Mouse (Mus musculus): ENCODE data around the gene Mrpl24. TPM values are rescaled to one million over a fixed set of nuclear protein-coding genes. Genes with fewer than 3 reads are reported as not detected.

Gene Mrpl24
- polyA plus RNA-seq, 1 experiment from 2014 or later: 51.0 TPM

DNA sequence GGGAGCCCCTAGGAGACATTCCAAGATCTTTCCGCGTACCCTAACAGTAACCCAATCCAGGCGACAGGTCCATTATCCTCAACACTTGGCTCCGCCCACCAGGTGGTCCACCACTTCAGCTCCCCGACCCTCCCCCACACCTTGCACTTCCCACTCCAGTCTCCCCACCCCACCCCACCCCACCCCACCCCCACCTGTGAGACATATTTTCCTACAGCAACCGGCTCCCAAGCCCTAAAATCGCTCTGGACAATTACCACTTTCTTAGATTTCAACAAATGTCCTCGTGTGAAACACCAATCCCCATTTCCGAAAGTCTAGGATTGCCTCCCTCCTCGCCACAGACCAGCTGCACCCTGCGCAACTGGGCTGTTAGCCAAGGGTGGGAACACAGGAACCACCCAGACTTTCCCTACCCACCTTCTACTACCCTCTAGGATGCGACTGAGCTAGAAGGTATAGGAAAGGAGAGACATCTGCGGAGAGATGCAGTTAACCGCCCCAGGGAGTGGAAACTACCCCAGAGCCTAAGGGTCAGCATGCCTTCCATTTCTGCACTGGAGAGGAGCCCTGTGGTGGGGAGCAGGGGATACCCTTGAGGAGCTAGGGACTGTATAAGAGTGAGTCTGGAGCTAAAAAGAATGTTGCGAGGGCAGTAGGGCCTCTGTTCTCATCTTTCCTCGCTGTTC, 30.1 kb downstream of the Mrpl24 start:
- Histone ChIP-seq H3K9me3 (replicated peaks) (no peaks in the 10 kb centered on the region), H3K9ac (replicated peaks) (no peak overlapping the region), H3K27ac (replicated peaks) (no peak overlapping the region), H3K4me1 (peaks cover 79% of the 10 kb centered on the region), H3K4me3 (replicated peaks) (peak overlapping the region; percentile 35; the same call in 1 of the 2 replicates), H3K36me3 (no peaks in the 10 kb centered on the region), H3K27me3 (replicated peaks) (no peaks in the 10 kb centered on the region), H3K4me2 (peak overlapping the region; percentile 82)
- WGBS: 13% methylated on average over 16 of the region's 16 CpGs
- ATAC-seq (ENCODE audit: low FRiP score): no peak

GRCm38 (mm10) chr3:87949955-87950515, 30.7 kb downstream of the Mrpl24 start:
- Histone ChIP-seq H3K9me3 (replicated peaks) (no peaks in the 10 kb centered on the region), H3K4me1 (peaks cover 73% of the 10 kb centered on the region), H3K9ac (replicated peaks) (no peak overlapping the region), H3K27me3 (replicated peaks) (no peaks in the 10 kb centered on the region), H3K36me3 (no peaks in the 10 kb centered on the region), H3K4me2 (peak overlapping the region; percentile 82), H3K27ac (replicated peaks) (no peak overlapping the region), H3K4me3 (replicated peaks) (peak overlapping the region; percentile 10; the same call in 1 of the 2 replicates)
- WGBS: 13% methylated on average over 13 of the region's 13 CpGs
- no peak for ATAC-seq (ENCODE audit: low FRiP score)

DNA sequence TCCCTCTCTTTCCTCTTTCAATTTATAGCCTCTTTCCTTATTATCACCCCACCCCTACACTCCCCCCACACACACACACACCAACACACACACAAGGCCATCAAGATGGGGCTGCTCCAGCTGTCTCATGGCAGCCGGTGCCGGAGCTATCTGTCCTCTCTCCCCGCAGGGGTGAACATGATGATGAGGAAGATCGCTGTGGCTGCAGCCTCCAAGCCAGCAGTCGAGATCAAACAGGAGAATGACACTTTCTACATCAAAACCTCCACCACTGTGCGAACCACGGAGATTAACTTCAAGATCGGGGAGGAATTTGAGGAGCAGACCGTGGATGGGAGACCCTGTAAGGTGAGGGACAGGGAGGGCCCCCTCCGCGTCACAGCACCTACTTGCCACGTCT, 32.6 kb downstream of the Mrpl24 start:
- no peak for ATAC-seq (ENCODE audit: low FRiP score)
- Histone ChIP-seq H3K9ac (replicated peaks) (no peak overlapping the region; the same call in 1 of the 2 replicates), H3K4me2 (peak overlapping the region; percentile 45), H3K4me3 (replicated peaks) (peak overlapping the region; percentile 10; the same call in 1 of the 2 replicates), H3K9me3 (replicated peaks) (no peaks in the 10 kb centered on the region), H3K4me1 (peaks cover 54% of the 10 kb centered on the region), H3K36me3 (no peaks in the 10 kb centered on the region), H3K27me3 (replicated peaks) (no peaks in the 10 kb centered on the region), H3K27ac (replicated peaks) (no peak overlapping the region)
- WGBS: 18% methylated on average over 12 of the region's 12 CpGs

- H3K27me3 ChIP-seq (replicated peaks): no peaks in the 10 kb centered on the region
- peak overlapping the region; percentile 45 for H3K4me2 ChIP-seq
- no peak overlapping the region; the same call in 1 of the 2 replicates for H3K9ac ChIP-seq (replicated peaks)
- H3K4me1 ChIP-seq: peaks cover 49% of the 10 kb centered on the region
- WGBS: 5% methylated on average over 5 of the region's 5 CpGs
- ATAC-seq (ENCODE audit: low FRiP score): peak; percentile 51; the same call in 1 of the 2 replicates
- no peak overlapping the region for H3K27ac ChIP-seq (replicated peaks)
- H3K4me3 ChIP-seq (replicated peaks): peak overlapping the region; percentile 10; the same call in 1 of the 2 replicates
- H3K36me3 ChIP-seq: no peaks in the 10 kb centered on the region
- H3K9me3 ChIP-seq (replicated peaks): no peaks in the 10 kb centered on the region
Measured at GRCm38 (mm10) chr3:87952440-87952839, 33.1 kb downstream of the Mrpl24 start.

DNA sequence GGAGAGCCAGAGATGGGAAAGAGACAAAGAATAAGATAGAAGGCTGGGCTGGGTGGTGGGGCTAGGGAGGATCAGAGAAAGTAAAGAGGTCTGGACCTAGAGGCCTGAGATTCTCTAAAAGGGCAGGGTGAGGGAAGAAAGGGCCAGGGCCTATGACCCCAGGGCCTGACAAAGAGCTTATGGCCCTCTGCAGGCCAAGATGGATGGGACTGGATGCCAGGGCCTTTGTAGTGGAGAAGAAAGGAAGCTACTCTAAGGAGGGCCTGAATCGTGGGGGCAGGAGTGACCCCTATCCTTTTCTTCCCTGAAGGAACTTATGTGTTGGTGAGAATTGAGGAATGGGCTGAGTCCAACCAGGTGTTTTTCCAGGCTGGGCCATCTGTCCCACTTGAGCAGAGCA, 38.8 kb downstream of the Mrpl24 start:
- Histone ChIP-seq H3K9me3 (replicated peaks) (no peaks in the 10 kb centered on the region), H3K27me3 (replicated peaks) (no peaks in the 10 kb centered on the region), H3K36me3 (no peaks in the 10 kb centered on the region), H3K9ac (replicated peaks) (no peak overlapping the region), H3K4me2 (no peak overlapping the region), H3K4me3 (replicated peaks) (no peak overlapping the region), H3K27ac (replicated peaks) (no peak overlapping the region), H3K4me1 (peaks cover 16% of the 10 kb centered on the region)
- ATAC-seq (ENCODE audit: low FRiP score): no peak
- WGBS: 0% methylated on average over 1 of the region's 1 CpGs

DNA sequence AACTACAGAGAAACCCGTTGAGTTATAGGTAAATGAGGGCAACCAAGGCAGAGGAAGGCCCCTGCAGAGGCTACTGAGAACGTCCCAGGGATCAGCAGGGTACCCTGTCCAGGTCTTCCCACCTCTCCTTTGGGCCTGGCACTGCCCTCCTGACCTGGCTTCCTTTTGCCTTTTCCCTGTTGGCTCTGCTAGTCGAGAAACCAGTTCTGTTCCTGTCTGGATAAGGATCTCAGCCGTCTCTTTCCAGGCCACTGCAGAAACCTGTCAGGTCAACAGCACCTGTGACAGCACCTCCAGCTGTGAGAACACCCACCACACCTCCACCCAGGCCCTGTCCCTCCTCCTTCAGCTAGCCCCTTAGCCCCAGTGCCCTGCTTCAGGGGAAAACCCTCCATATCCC, 39.2 kb downstream of the Mrpl24 start:
- no peak overlapping the region for H3K27ac ChIP-seq (replicated peaks)

GRCm38 (mm10) chr3:87958967-87959366, 39.7 kb downstream of the Mrpl24 start:
- no peak overlapping the region for H3K4me3 ChIP-seq (replicated peaks)
- H3K36me3 ChIP-seq: no peaks in the 10 kb centered on the region
- H3K4me1 ChIP-seq: peaks cover 13% of the 10 kb centered on the region
- no peaks in the 10 kb centered on the region for H3K9me3 ChIP-seq (replicated peaks)
- no peak overlapping the region for H3K27ac ChIP-seq (replicated peaks)
- H3K9ac ChIP-seq (replicated peaks): no peak overlapping the region
- 20% methylated on average over 1 of the region's 1 CpGs for WGBS
- no peaks in the 10 kb centered on the region for H3K27me3 ChIP-seq (replicated peaks)
- no peak overlapping the region for H3K4me2 ChIP-seq
- no peak for ATAC-seq (ENCODE audit: low FRiP score)

More for the DNA sequence above, 39.2 kb downstream of the Mrpl24 start:
- Histone ChIP-seq H3K36me3 (no peaks in the 10 kb centered on the region), H3K9ac (replicated peaks) (no peak overlapping the region), H3K9me3 (replicated peaks) (no peaks in the 10 kb centered on the region), H3K27me3 (replicated peaks) (no peaks in the 10 kb centered on the region), H3K4me2 (no peak overlapping the region), H3K4me1 (peaks cover 13% of the 10 kb centered on the region), H3K4me3 (replicated peaks) (no peak overlapping the region)
- 13% methylated on average over 4 of the region's 4 CpGs for WGBS
- ATAC-seq (ENCODE audit: low FRiP score): no peak

- Histone ChIP-seq H3K36me3 (no peaks in the 10 kb centered on the region), H3K4me2 (no peak overlapping the region), H3K9me3 (replicated peaks) (no peaks in the 10 kb centered on the region), H3K27ac (replicated peaks) (no peak overlapping the region), H3K27me3 (replicated peaks) (no peaks in the 10 kb centered on the region), H3K9ac (replicated peaks) (no peak overlapping the region), H3K4me3 (replicated peaks) (no peak overlapping the region), H3K4me1 (peaks cover 13% of the 10 kb centered on the region)
- 44% methylated on average over 7 of the region's 7 CpGs for WGBS
- no peak for ATAC-seq (ENCODE audit: low FRiP score)
Measured at GRCm38 (mm10) chr3:87959371-87959770, 40.1 kb downstream of the Mrpl24 start.

GRCm38 (mm10) chr3:87960191-87960585, 40.9 kb downstream of the Mrpl24 start:
- H3K27me3 ChIP-seq (replicated peaks): no peaks in the 10 kb centered on the region
- no peaks in the 10 kb centered on the region for H3K36me3 ChIP-seq
- ATAC-seq (ENCODE audit: low FRiP score): no peak
- H3K4me3 ChIP-seq (replicated peaks): peak overlapping the region; percentile 54
- no peaks in the 10 kb centered on the region for H3K9me3 ChIP-seq (replicated peaks)
- H3K9ac ChIP-seq (replicated peaks): peak overlapping the region; percentile 61
- peak overlapping the region; percentile 86 for H3K27ac ChIP-seq (replicated peaks)
- H3K4me1 ChIP-seq: peaks cover 13% of the 10 kb centered on the region
- peak overlapping the region; percentile 86 for H3K4me2 ChIP-seq
- WGBS: 6% methylated on average over 10 of the region's 10 CpGs

GRCm38 (mm10) chr3:87960586-87961191, 41.4 kb downstream of the Mrpl24 start:
- H3K9me3 ChIP-seq (replicated peaks): no peaks in the 10 kb centered on the region
- H3K4me3 ChIP-seq (replicated peaks): peak overlapping the region; percentile 54
- peak; percentile 95 for ATAC-seq (ENCODE audit: low FRiP score)
- peak overlapping the region; percentile 86 for H3K4me2 ChIP-seq
- peak overlapping the region; percentile 86 for H3K27ac ChIP-seq (replicated peaks)
- peak overlapping the region; percentile 61 for H3K9ac ChIP-seq (replicated peaks)
- no peaks in the 10 kb centered on the region for H3K36me3 ChIP-seq
- no peaks in the 10 kb centered on the region for H3K27me3 ChIP-seq (replicated peaks)
- peaks cover 13% of the 10 kb centered on the region for H3K4me1 ChIP-seq
- 0% methylated on average over 27 of the region's 27 CpGs for WGBS

DNA sequence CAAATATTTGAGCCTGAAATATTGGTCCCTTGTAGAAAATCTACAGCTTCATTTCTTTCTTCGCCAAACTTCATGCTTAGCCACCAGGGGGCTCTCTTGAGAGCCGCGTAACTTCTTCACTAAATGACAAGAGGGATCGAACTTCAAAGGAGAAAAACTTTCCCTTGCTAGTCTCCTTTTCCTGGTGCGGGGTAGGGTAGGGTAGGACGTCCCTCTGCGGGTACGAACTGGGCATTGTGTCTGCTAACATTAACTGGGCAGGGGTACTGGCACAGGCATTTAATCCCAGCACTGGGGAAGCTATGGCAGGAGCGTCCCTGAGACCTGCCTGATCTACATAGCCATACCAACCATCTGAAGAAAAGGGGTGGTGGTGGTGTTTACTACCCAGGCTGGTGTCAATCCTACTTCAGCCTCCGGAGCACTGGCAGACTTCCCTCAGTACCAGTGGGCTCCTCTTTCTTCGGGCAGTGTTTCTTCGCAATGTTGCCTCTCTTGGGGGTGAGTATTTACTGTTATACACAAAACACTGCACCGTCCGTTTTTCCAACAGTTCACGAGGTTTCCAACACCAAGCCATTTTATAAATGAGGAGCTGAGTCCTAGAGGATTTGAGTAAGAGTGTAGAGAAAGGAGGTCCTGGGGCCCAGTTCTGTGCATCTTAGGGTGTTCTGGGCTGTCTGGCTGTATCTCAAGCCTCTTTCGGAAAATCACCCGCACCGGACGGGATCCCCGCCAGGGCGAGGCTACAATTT, 51.1 kb downstream of the Mrpl24 start:
- Histone ChIP-seq H3K4me3 (replicated peaks) (peak overlapping the region; percentile 58), H3K9ac (replicated peaks) (peak overlapping the region; percentile 62; the same call in 1 of the 2 replicates), H3K36me3 (no peaks in the 10 kb centered on the region), H3K4me2 (peak overlapping the region; percentile 97), H3K4me1 (peaks cover 48% of the 10 kb centered on the region), H3K27me3 (replicated peaks) (peaks cover 9% of the 10 kb centered on the region; the same call in 1 of the 2 replicates), H3K9me3 (replicated peaks) (no peaks in the 10 kb centered on the region), H3K27ac (replicated peaks) (peak overlapping the region; percentile 39)
- no peak for ATAC-seq (ENCODE audit: low FRiP score)
- WGBS: 0% methylated on average over 21 of the region's 21 CpGs

All from neural tube, embryonic 15.5 days (tissue).